9 mouse cellular contexts compared by ENCODE assay signal in the genomic region with DNA sequence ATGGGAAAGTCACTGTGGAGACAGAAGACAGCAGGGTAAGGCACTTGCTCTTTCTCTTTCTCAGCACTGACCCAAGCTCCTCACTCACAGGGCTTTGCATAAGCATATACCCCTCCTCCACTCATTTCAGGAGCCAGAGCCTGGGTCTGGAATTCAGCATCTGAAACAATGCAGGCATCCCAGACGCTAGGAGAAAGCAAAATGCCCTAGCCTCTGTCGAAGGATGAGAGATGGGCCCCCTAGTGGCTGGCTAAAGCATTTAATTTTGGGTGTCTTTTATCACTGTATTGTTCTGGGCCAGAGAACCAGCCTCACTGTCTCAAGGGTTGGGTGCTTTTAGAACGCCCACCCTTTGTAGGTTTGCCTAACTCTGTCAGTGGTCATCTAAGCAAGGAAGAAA. TPM values are rescaled to one million over a fixed set of nuclear protein-coding genes. Genes with fewer than 3 reads are reported as not detected.
DNase-seq lines count a peak whose midpoint lies in the region; ATAC-seq and TF ChIP-seq lines count a peak whose summit lies in the region.
"Had no signal": no experiment of that assay in that cellular context is flagged by ENCODE, and none has a peak within 500 bp of the region (broad histone marks: within the 10 kb centered on the region; RNA-seq: fewer than 3 reads in every experiment).

No protein-coding gene starts in this region.

- no peak overlapping the region for H3K4me3 ChIP-seq in layer of hippocampus, adult 2 months

- DNase-seq in kidney, adult 18-20 months, result peak; percentile 31
- DNase-seq in kidney, adult 11 months, result no peak
- DNase-seq in adipocyte (ENCODE audit: low spot score), result peak; percentile 65
- peak; percentile 35 to 61 for DNase-seq in cerebellum, postnatal 4 days (ENCODE audit: low spot score in 2 of 2)
- peak; percentile 72 for DNase-seq in heart, postnatal 4 days
- DNase-seq in layer of hippocampus, adult 2 months (ENCODE audit: low spot score in 2 of 2), result peak; percentile 51 to 76
- peak; percentile 50 for DNase-seq in right cerebral cortex, postnatal 14 days

- H3K27ac ChIP-seq in layer of hippocampus, adult 2 months, result no peak overlapping the region
- H3K27ac ChIP-seq: macrophage had no signal

- peak; percentile 94 for TF ChIP-seq CTCF in layer of hippocampus, adult 2 months (conservative IDR thresholded peaks at IDR 0.05)

- peak; percentile 87 for ATAC-seq in megakaryocyte, adult 5-6 weeks (ENCODE audit: poor library complexity, severe bottlenecking)

RNA-seq across cellular contexts. Expression of a gene that starts 2.1 kb away (rescaled TPM):
- total RNA-seq in heart, postnatal 4 days (2021), result under 1 TPM; 0.12 to 0.63 TPM
- under 1 TPM; 0.67 to 0.91 TPM for total RNA-seq in layer of hippocampus, adult 2 months (2021)
- 0.07 TPM in 1 of 2 replicates, not detected in the other for total RNA-seq in megakaryocyte, adult 5-6 weeks (2015)
- total RNA-seq in megakaryocyte, adult 5-6 weeks (2017), result not detected in 2 replicates

RNA-seq across cellular contexts. Expression of a gene that starts 27.7 kb away (rescaled TPM):
- 10 to 100 TPM; 18.7 to 18.9 TPM for total RNA-seq in heart, postnatal 4 days (2021)
- total RNA-seq in layer of hippocampus, adult 2 months (2021), result 10 to 100 TPM in 1 of 2 experiments, 1 to 10 TPM in 1; 9.4 to 10.6 TPM
- total RNA-seq in megakaryocyte, adult 5-6 weeks (2015), result 5.5 and 6.7 TPM in 2 replicates
- 19.1 and 20.6 TPM in 2 replicates for total RNA-seq in megakaryocyte, adult 5-6 weeks (2017)

RNA-seq across cellular contexts. Expression of a gene that starts 27.8 kb away (rescaled TPM):
- total RNA-seq in heart, postnatal 4 days (2021), result 10 to 100 TPM; 13.9 to 15.8 TPM
- 10 to 100 TPM; 27.7 to 29.3 TPM for total RNA-seq in layer of hippocampus, adult 2 months (2021)
- 37.3 and 38.8 TPM in 2 replicates for total RNA-seq in megakaryocyte, adult 5-6 weeks (2015)
- 28.5 and 37.2 TPM in 2 replicates for total RNA-seq in megakaryocyte, adult 5-6 weeks (2017)

RNA-seq across cellular contexts. Expression of a gene that starts 55.2 kb away (rescaled TPM):
- total RNA-seq in heart, postnatal 4 days (2021), result 1 to 10 TPM; 1.2 to 1.5 TPM
- under 1 TPM; 0.44 to 0.95 TPM for total RNA-seq in layer of hippocampus, adult 2 months (2021)
- 2.3 and 2.5 TPM in 2 replicates for total RNA-seq in megakaryocyte, adult 5-6 weeks (2015)
- total RNA-seq in megakaryocyte, adult 5-6 weeks (2017), result 1.7 and 3.2 TPM in 2 replicates
